Mouse (Mus musculus): ENCODE data around the gene Zfp526.

- TF ChIP-seq CTCF (IDR thresholded peaks at IDR 0.05; ENCODE audit: low read depth) (no peak), EP300 (IDR thresholded peaks at IDR 0.05; ENCODE audit: low read depth) (no peak)
Measured at GRCm38 (mm10) chr7:25178787-25179605, 42.2 kb upstream of the Zfp526 start.

All from liver, postnatal 0 days (tissue).